Mouse (Mus musculus): ENCODE measurements around the gene Stx16.

Stx16 gene

DNA sequence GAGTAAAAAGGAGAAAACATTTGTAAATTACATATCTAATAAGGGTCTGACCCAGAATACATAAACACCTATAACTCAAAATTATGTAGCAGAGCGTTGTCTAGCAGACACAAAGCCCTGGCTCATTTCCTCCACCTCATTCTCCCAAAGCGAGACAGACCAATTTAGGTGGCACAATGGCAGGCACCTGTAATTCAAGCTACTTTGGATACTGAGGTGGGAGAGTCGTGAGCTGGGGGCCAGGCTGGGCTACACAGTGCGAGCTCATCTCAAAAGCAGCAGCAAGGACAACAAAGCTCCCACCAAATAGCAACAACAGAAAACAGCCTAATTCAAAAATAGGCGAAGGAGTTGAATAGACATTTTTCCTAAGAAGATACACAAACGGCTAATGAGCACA lies 52.8 kb downstream of the Stx16 start:
- DNase-seq: no peak

- DNase-seq: no peak
Observed at GRCm38 (mm10) chr2:174130468-174131097, 54.5 kb downstream of the Stx16 start.

DNA sequence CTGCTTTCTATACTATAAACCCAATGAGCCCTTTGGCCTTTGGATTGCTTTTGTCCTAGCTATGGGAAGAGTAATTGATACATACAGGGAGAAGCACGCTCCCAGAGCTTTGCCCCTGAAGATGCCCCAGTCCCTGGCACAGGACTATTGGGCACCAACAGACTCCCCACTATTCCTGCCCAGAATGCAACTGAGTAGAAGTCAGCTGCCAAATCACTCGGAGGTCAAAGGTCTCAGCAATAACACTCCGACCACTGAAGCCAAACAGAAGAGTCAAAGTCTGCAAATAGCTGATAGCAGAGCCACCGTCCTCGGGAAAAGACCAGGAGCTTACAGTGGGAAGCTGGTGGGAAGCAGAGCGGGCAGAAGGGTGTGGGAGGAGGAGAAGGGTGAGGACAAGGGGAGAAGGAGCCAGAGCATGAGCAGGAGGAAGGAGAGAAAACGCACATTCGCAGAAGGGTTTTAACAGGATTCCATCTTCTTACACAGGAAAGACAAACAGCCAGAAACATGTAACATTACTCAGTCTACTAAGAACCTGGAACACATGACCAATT lies 56.4 kb downstream of the Stx16 start:
- no peak for DNase-seq
